Mouse (Mus musculus) cerebellum, postnatal 10 days (tissue): ENCODE data around the gene Hcn3.

ENCODE experiments used
- DNase-seq, 2 experiments: peaks; one replicate each; pipeline ENCODE4 v3.0.0; 2021; ENCODE audit warnings: mixed read lengths in 2 of 2

The Hcn3 gene

GRCm38 (mm10) chr3:89145566-89145965 is 14.4 kb downstream of the Hcn3 start:
- no peak for DNase-seq

- no peak for DNase-seq
Measured at GRCm38 (mm10) chr3:89144821-89145220, 15.2 kb downstream of the Hcn3 start.

- DNase-seq, result no peak
Measured at GRCm38 (mm10) chr3:89136365-89136764, 23.6 kb downstream of the Hcn3 start.

- DNase-seq, result no peak
Measured at GRCm38 (mm10) chr3:89135958-89136357, 24.0 kb downstream of the Hcn3 start, which contains the start of gene Pklr. TSS of gene Pklr (plus strand) at chr3:89136142.

GRCm38 (mm10) chr3:89133752-89134151 is 26.2 kb downstream of the Hcn3 start:
- DNase-seq, result no peak

- DNase-seq, result no peak
Measured at GRCm38 (mm10) chr3:89133063-89133450, 26.9 kb downstream of the Hcn3 start.

GRCm38 (mm10) chr3:89132285-89133062 is 27.5 kb downstream of the Hcn3 start:
- peak; percentile 62 to 66 for DNase-seq

GRCm38 (mm10) chr3:89131816-89132215 is 28.2 kb downstream of the Hcn3 start:
- DNase-seq, result peak in 1 of 2 experiments; percentile 35

GRCm38 (mm10) chr3:89129908-89130307 is 30.1 kb downstream of the Hcn3 start:
- no peak for DNase-seq

GRCm38 (mm10) chr3:89125981-89126380 is 34.0 kb downstream of the Hcn3 start:
- DNase-seq, result no peak

- DNase-seq, result no peak
Measured at GRCm38 (mm10) chr3:89124241-89124640, 35.8 kb downstream of the Hcn3 start.

GRCm38 (mm10) chr3:89123313-89123712 is 36.7 kb downstream of the Hcn3 start:
- no peak for DNase-seq

- peak; percentile 64 to 75 for DNase-seq
Measured at GRCm38 (mm10) chr3:89115522-89115921, 44.5 kb downstream of the Hcn3 start.

- no peak for DNase-seq
Measured at GRCm38 (mm10) chr3:89113058-89113457, 46.9 kb downstream of the Hcn3 start.

- DNase-seq, result no peak
Measured at GRCm38 (mm10) chr3:89108146-89108545, 51.9 kb downstream of the Hcn3 start.

- no peak for DNase-seq
Measured at GRCm38 (mm10) chr3:89107545-89107944, 52.5 kb downstream of the Hcn3 start.

- DNase-seq, result no peak
Measured at GRCm38 (mm10) chr3:89106881-89107280, 53.1 kb downstream of the Hcn3 start.

GRCm38 (mm10) chr3:89103291-89103595 is 56.8 kb downstream of the Hcn3 start:
- no peak for DNase-seq

- no peak for DNase-seq
Measured at GRCm38 (mm10) chr3:89102495-89103290, 57.3 kb downstream of the Hcn3 start.

GRCm38 (mm10) chr3:89101812-89102494 is 58.0 kb downstream of the Hcn3 start, which contains the start of gene Fdps:
TSS of gene Fdps (minus strand) at chr3:89101959.
- DNase-seq, result peak; percentile 96 to 98

- DNase-seq, result peak in 1 of 2 experiments; percentile 71
Measured at GRCm38 (mm10) chr3:89101459-89101811, 58.6 kb downstream of the Hcn3 start.

GRCm38 (mm10) chr3:89100811-89101210 is 59.2 kb downstream of the Hcn3 start, which contains the start of gene Gm43738:
TSS of gene Gm43738 (minus strand) at chr3:89101099.
- peak; percentile 64 to 69 for DNase-seq
